Mouse (Mus musculus) cerebellum, adult 9-11 months (tissue): ENCODE data around the gene Gck.

Experiments used
- DNase-seq: peaks from one replicate; pipeline ENCODE4 v3.0.0; 2022

The Gck gene

GRCm38 (mm10) chr11:5869331-5869730 is 80.5 kb downstream of the Gck start:
- DNase-seq = no peak

GRCm38 (mm10) chr11:5868324-5868723 is 81.6 kb downstream of the Gck start:
- DNase-seq = no peak

GRCm38 (mm10) chr11:5867196-5867595 is 82.7 kb downstream of the Gck start:
- DNase-seq = no peak

- DNase-seq = no peak
Measured at GRCm38 (mm10) chr11:5862394-5863105, 87.3 kb downstream of the Gck start.

- DNase-seq = no peak
Measured at GRCm38 (mm10) chr11:5861678-5862393, 88.0 kb downstream of the Gck start, which contains the start of gene Aebp1. TSS of gene Aebp1 (plus strand) at chr11:5861947.

GRCm38 (mm10) chr11:5860639-5861038 is 89.2 kb downstream of the Gck start:
- DNase-seq = no peak

GRCm38 (mm10) chr11:5859883-5860550 is 89.9 kb downstream of the Gck start:
- DNase-seq = no peak

- DNase-seq = no peak
Measured at GRCm38 (mm10) chr11:5858723-5859122, 91.2 kb downstream of the Gck start.

GRCm38 (mm10) chr11:5856479-5857130 is 93.3 kb downstream of the Gck start:
- no peak for DNase-seq

- no peak for DNase-seq
Measured at GRCm38 (mm10) chr11:5855902-5856301, 94.0 kb downstream of the Gck start.

- no peak for DNase-seq
Measured at GRCm38 (mm10) chr11:5855481-5855880, 94.4 kb downstream of the Gck start.

GRCm38 (mm10) chr11:5852314-5852713 is 97.6 kb downstream of the Gck start:
- DNase-seq = no peak

GRCm38 (mm10) chr11:5851021-5851736 is 98.7 kb downstream of the Gck start:
- no peak for DNase-seq
